Mouse (Mus musculus) MEL (cell line): ENCODE measurements at regions not wholly inside any gene's neighbourhood (a gene's known extent, or its start where the extent isn't known, plus 50 kb on each side); places are given as distances from the start of the nearest gene placed in this dataset.

Experiments used
- CTCF ChIP-seq, 3 experiments: IDR thresholded peaks in 2 of 3; conservative IDR thresholded peaks in 1 of 3; 2 replicates each; pipeline ENCODE4 v1.5.1; 2011 to 2012; ENCODE audit warnings: low read length in 3 of 3, low read depth in 2 of 3, mild to moderate bottlenecking in 2 of 3, improper control_type of control experiment in 1 of 3, inconsistent platforms in 1 of 3, mixed read lengths in 1 of 3, moderate library complexity in 1 of 3; ENCODE audit not compliant: control insufficient read depth in 1 of 3, insufficient read depth in 1 of 3, poor library complexity in 1 of 3, severe bottlenecking in 1 of 3
- GATA1 ChIP-seq: IDR thresholded peaks from 2 replicates; pipeline ENCODE4 v1.6.1; 2011; ENCODE audit warnings: low read depth, low read length, improper control_type of control experiment
- MAFK ChIP-seq: IDR thresholded peaks from 2 replicates; pipeline ENCODE4 v1.6.1; 2011; ENCODE audit warnings: low read depth, mild to moderate bottlenecking, low read length, improper control_type of control experiment, borderline replicate concordance
- MAX ChIP-seq: IDR thresholded peaks from 2 replicates; pipeline ENCODE4 v1.6.1; 2011; ENCODE audit warnings: low read length, improper control_type of control experiment
- MXI1 ChIP-seq: IDR thresholded peaks from 2 replicates; pipeline ENCODE4 v1.6.1; 2011; ENCODE audit warnings: mild to moderate bottlenecking, low read depth, low read length, improper control_type of control experiment
- POLR2AphosphoS2 ChIP-seq: IDR thresholded peaks from 2 replicates; pipeline ENCODE4 v1.6.1; 2011; ENCODE audit warnings: low read length, improper control_type of control experiment
- RAD21 ChIP-seq: IDR thresholded peaks from 2 replicates; pipeline ENCODE4 v1.6.1; 2011; ENCODE audit warnings: mild to moderate bottlenecking, low read depth, low read length, improper control_type of control experiment
- TAL1 ChIP-seq: IDR thresholded peaks from 2 replicates; pipeline ENCODE4 v1.6.1; 2012; ENCODE audit warnings: mild to moderate bottlenecking, inconsistent platforms, low read length, moderate library complexity, mixed read lengths
- TBP ChIP-seq: IDR thresholded peaks from 2 replicates; pipeline ENCODE4 v1.8.0; 2011; ENCODE audit warnings: low read depth, low read length, improper control_type of control experiment
- UBTF ChIP-seq: IDR thresholded peaks from 2 replicates; pipeline ENCODE4 v1.6.1; 2012; ENCODE audit warnings: low read depth, mild to moderate bottlenecking, inconsistent platforms, low read length, improper control_type of control experiment, moderate library complexity, borderline replicate concordance; ENCODE audit not compliant: insufficient read depth
- USF1 ChIP-seq: IDR thresholded peaks from 2 replicates; pipeline ENCODE4 v1.6.1; 2014; ENCODE audit warnings: low read depth, mild to moderate bottlenecking, inconsistent platforms, low read length, improper control_type of control experiment, moderate library complexity
- USF2 ChIP-seq, 2 experiments: IDR thresholded peaks; 2 replicates each; pipeline ENCODE4 v1.6.1; 2011 to 2012; ENCODE audit warnings: improper control_type of control experiment in 2 of 2, low read length in 2 of 2, borderline replicate concordance in 1 of 2, inconsistent platforms in 1 of 2, low read depth in 1 of 2, mild to moderate bottlenecking in 1 of 2; ENCODE audit not compliant: insufficient read depth in 1 of 2
- ZNF384 ChIP-seq: IDR thresholded peaks from 2 replicates; pipeline ENCODE4 v1.6.1; 2012; ENCODE audit warnings: low read depth, mild to moderate bottlenecking, inconsistent platforms, low read length, improper control_type of control experiment

- no peak for TF ChIP-seq MXI1
- TF ChIP-seq UBTF = no peak
- no peak for TF ChIP-seq MAX
- TF ChIP-seq RAD21 = no peak
- no peak for TF ChIP-seq MAFK
- no peak for TF ChIP-seq ZNF384
- TF ChIP-seq TAL1 = no peak
- no peak for TF ChIP-seq USF2 (IDR thresholded peaks at IDR 0.05; ENCODE audit: borderline replicate concordance in 1 of 2, insufficient read depth in 1 of 2, low read depth in 1 of 2, low read length in 2 of 2)
- no peak for TF ChIP-seq POLR2AphosphoS2
- no peak for TF ChIP-seq GATA1
- TF ChIP-seq USF1 = no peak
- no peak for TF ChIP-seq CTCF (IDR thresholded peaks at IDR 0.05 in 2 of 3, conservative IDR thresholded peaks at IDR 0.05 in 1 of 3; ENCODE audit: control insufficient read depth in 1 of 3, insufficient read depth in 1 of 3, low read depth in 2 of 3, low read length in 3 of 3, poor library complexity in 1 of 3, severe bottlenecking in 1 of 3)
- TF ChIP-seq TBP = no peak
These were observed 52.9 kb upstream of the Fzd7 start for GRCm38 (mm10) chr1:59429289-59429688.
